Comparison of ENCODE assay signal across 26 mouse cellular contexts in the genomic region with DNA sequence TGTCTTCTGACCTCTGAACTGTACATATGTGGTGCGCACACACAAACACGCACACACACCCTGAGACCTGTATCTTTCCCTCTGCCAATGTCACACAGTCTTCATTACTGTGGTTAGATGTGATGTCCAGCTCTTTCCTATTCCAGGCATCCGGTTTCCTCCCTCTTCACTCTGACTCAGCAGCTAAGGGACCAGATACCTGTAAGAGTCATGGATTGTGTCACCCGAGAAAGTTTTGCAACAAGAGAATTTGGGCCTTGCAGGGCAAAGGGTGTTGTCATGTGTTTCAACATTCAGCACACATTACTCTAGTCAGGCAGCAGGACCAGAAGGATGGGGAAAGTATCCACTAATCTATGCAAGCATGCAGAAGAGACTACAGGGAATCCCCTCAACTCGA.
DNase-seq lines count a peak whose midpoint lies in the region; ATAC-seq and TF ChIP-seq lines count a peak whose summit lies in the region.
"Had no signal": no experiment of that assay in that cellular context is flagged by ENCODE, and none has a peak within 500 bp of the region (broad histone marks: within the 10 kb centered on the region; RNA-seq: fewer than 3 reads in every experiment).

No protein-coding gene starts in this region.

- 0 out of 2 replicates have a peak, but pooled peaks have one; percentile 49 for TF ChIP-seq EP300 in liver, postnatal 0 days (IDR thresholded peaks at IDR 0.05; ENCODE audit: low read depth)

- H3K27me3 ChIP-seq in liver, embryonic 16.5 days (ENCODE audit: control insufficient read depth, insufficient read depth, low read depth, low read length), result no peaks in the 10 kb centered on the region
- H3K27me3 ChIP-seq in liver, embryonic 12.5 days (replicated peaks), result no peaks in the 10 kb centered on the region
- H3K27me3 ChIP-seq in Patski, result no peaks in the 10 kb centered on the region
- no peaks in the 10 kb centered on the region for H3K27me3 ChIP-seq in liver, postnatal 0 days (ENCODE audit: insufficient read depth, low read length)
- H3K27me3 ChIP-seq: embryonic facial prominence, embryonic 13.5 days; forebrain, embryonic 15.5 days; heart, embryonic 15.5 days; hindbrain, embryonic 13.5 days; kidney, embryonic 15.5 days; limb, embryonic 15.5 days; midbrain, embryonic 12.5 days had no signal

- no peaks in the 10 kb centered on the region for H3K9me3 ChIP-seq in liver, embryonic 16.5 days (replicated peaks; ENCODE audit: control insufficient read depth, low read length)
- H3K9me3 ChIP-seq in liver, embryonic 12.5 days (replicated peaks), result no peaks in the 10 kb centered on the region
- H3K9me3 ChIP-seq in liver, postnatal 0 days (ENCODE audit: low read length), result no peaks in the 10 kb centered on the region
- H3K9me3 ChIP-seq: embryonic facial prominence, embryonic 13.5 days; forebrain, embryonic 15.5 days; heart, embryonic 15.5 days; hindbrain, embryonic 13.5 days; kidney, embryonic 15.5 days; limb, embryonic 15.5 days; midbrain, embryonic 12.5 days had no signal

- CTCF ChIA-PET in Patski (lab: Charles Lee), result interaction anchor here (1.0 to 1.3 kb wide), 2 partner anchors 9 to 38 kb away, joined by 3 to 4 read pairs; no protein-coding TSS in a partner anchor

- no peak overlapping the region for H3K27ac ChIP-seq in liver, embryonic 16.5 days (ENCODE audit: low read length)
- no peak overlapping the region for H3K27ac ChIP-seq in liver, embryonic 12.5 days
- no peak overlapping the region for H3K27ac ChIP-seq in liver, postnatal 0 days (ENCODE audit: low read depth)
- H3K27ac ChIP-seq: embryonic facial prominence, embryonic 13.5 days; forebrain, embryonic 15.5 days; heart, embryonic 15.5 days; hindbrain, embryonic 13.5 days; kidney, embryonic 15.5 days; left cerebral cortex, adult 2 months; limb, embryonic 15.5 days; midbrain, embryonic 12.5 days had no signal

- ATAC-seq in liver, embryonic 16.5 days (ENCODE audit: low read depth), result peak; percentile 21; the same call in 1 of the 2 replicates
- no peak for ATAC-seq in liver, embryonic 12.5 days
- peak; percentile 52 for ATAC-seq in Patski
- ATAC-seq in liver, postnatal 0 days, result peak; percentile 84
- ATAC-seq: forebrain, embryonic 15.5 days had no signal

- TF ChIP-seq CTCF in Patski (IDR thresholded peaks at IDR 0.05), result no peak
- TF ChIP-seq CTCF in liver, postnatal 0 days (IDR thresholded peaks at IDR 0.05; ENCODE audit: low read depth), result no peak

- no peaks in the 10 kb centered on the region for H3K36me3 ChIP-seq in liver, embryonic 16.5 days (ENCODE audit: control insufficient read depth, insufficient read depth)
- H3K36me3 ChIP-seq in liver, embryonic 12.5 days, result no peaks in the 10 kb centered on the region
- no peaks in the 10 kb centered on the region for H3K36me3 ChIP-seq in liver, postnatal 0 days (replicated peaks; ENCODE audit: insufficient read depth, low read length)
- H3K36me3 ChIP-seq: embryonic facial prominence, embryonic 13.5 days; forebrain, embryonic 15.5 days; heart, embryonic 15.5 days; hindbrain, embryonic 13.5 days; kidney, embryonic 15.5 days; limb, embryonic 15.5 days; midbrain, embryonic 12.5 days had no signal

- H3K4me3 ChIP-seq in liver, embryonic 16.5 days (ENCODE audit: low read depth, low read length), result no peak overlapping the region
- H3K4me3 ChIP-seq in liver, embryonic 12.5 days, result no peak overlapping the region
- no peak overlapping the region for H3K4me3 ChIP-seq in liver, postnatal 0 days (ENCODE audit: low read depth, low read length)
- H3K4me3 ChIP-seq: embryonic facial prominence, embryonic 13.5 days; erythroblast, embryonic 14.5 days; forebrain, embryonic 15.5 days; heart, embryonic 15.5 days; hindbrain, embryonic 13.5 days; kidney, embryonic 15.5 days; left cerebral cortex, adult 2 months; limb, embryonic 15.5 days; midbrain, embryonic 12.5 days had no signal

- no peak overlapping the region for H3K4me2 ChIP-seq in liver, embryonic 16.5 days (ENCODE audit: low read depth, low read length)
- no peak overlapping the region for H3K4me2 ChIP-seq in liver, embryonic 12.5 days
- H3K4me2 ChIP-seq in liver, postnatal 0 days (ENCODE audit: low read depth, low read length), result no peak overlapping the region
- H3K4me2 ChIP-seq: embryonic facial prominence, embryonic 13.5 days; forebrain, embryonic 15.5 days; heart, embryonic 15.5 days; hindbrain, embryonic 13.5 days; kidney, embryonic 15.5 days; limb, embryonic 15.5 days; midbrain, embryonic 12.5 days had no signal

- no peaks in the 10 kb centered on the region; the same call in 1 of the 2 replicates for H3K4me1 ChIP-seq in liver, embryonic 16.5 days (ENCODE audit: control insufficient read depth, low read depth, low read length)
- H3K4me1 ChIP-seq in liver, embryonic 12.5 days, result peaks cover 1% of the 10 kb centered on the region; the same call in 1 of the 2 replicates
- H3K4me1 ChIP-seq in liver, postnatal 0 days (ENCODE audit: insufficient read depth), result no peaks in the 10 kb centered on the region
- H3K4me1 ChIP-seq: forebrain, embryonic 15.5 days; hindbrain, embryonic 13.5 days; midbrain, embryonic 12.5 days had no signal

- intact Hi-C loops in left cerebral cortex, postnatal 10 days (cut with DNase I), result no loop called here

- no peak overlapping the region for H3K9ac ChIP-seq in liver, embryonic 16.5 days (ENCODE audit: low read depth, low read length)
- no peak overlapping the region for H3K9ac ChIP-seq in liver, embryonic 12.5 days
- no peak overlapping the region for H3K9ac ChIP-seq in liver, postnatal 0 days (replicated peaks)
- H3K9ac ChIP-seq: embryonic facial prominence, embryonic 13.5 days; forebrain, embryonic 15.5 days; heart, embryonic 15.5 days; hindbrain, embryonic 13.5 days; kidney, embryonic 15.5 days; limb, embryonic 15.5 days; midbrain, embryonic 12.5 days had no signal

- 52% methylated on average over 5 of the region's 5 CpGs for WGBS in liver, embryonic 16.5 days (ENCODE audit: insufficient replicate concordance)
- 72% methylated on average over 5 of the region's 5 CpGs for WGBS in liver, embryonic 12.5 days (ENCODE audit: insufficient replicate concordance)
- 61% methylated on average over 5 of the region's 5 CpGs for WGBS in liver, postnatal 0 days (ENCODE audit: insufficient replicate concordance)

- no peak for DNase-seq in Patski (ENCODE audit: low read depth, low spot score)
- peak; percentile 41 for DNase-seq in liver, postnatal 0 days
- no peak for DNase-seq in left cerebral cortex, postnatal 10 days (ENCODE audit: extremely low spot score in 1 of 2, low spot score in 2 of 2)
- DNase-seq in T-cell, adult 2 months (ENCODE audit: low spot score), result no peak
- no peak for DNase-seq in gastrocnemius, postnatal 4 days (ENCODE audit: low spot score in 2 of 2)
- DNase-seq: adrenal gland, adult 8-10 months; cerebellum, adult 2 months; cerebellum, postnatal 25 days; gastrocnemius, postnatal 10 days; heart, postnatal 36 days; kidney, adult 11 months; left cerebral cortex, postnatal 4 days; right cerebral cortex, postnatal 14 days; spleen, adult 18-20 months; thymus, postnatal 14 days had no signal

- in situ Hi-C loops in Patski (cut with MboI; ENCODE audit: low pct_unique_long_range_greater_than_20kb), result no loop called here

- POLR2A ChIA-PET in Patski (lab: Charles Lee), result no interaction called here
